Mouse (Mus musculus) intestine, postnatal 0 days (tissue): Measurements from ENCODE around the gene Cyp2b10. TPM values are rescaled to one million over a fixed set of nuclear protein-coding genes. Genes with fewer than 3 reads are reported as not detected.
A peak's percentile ranks its signal among the peaks of the same experiment; 100 is the strongest.

Experiments used
- ATAC-seq: fragments of 200-750 bp; cut with Nextera tagmentation; 2 replicates; pipeline ENCODE4 v1.8.0; 2017; ENCODE audit warnings: mild to moderate bottlenecking, moderate TSS enrichment, moderate library complexity
- H3K27ac ChIP-seq: fragments of 300-500 bp; sonication (generic); 2 replicates; pipeline ENCODE4 v1.5.1; 2014; ENCODE audit warnings: mild to moderate bottlenecking, low read depth, low read length, moderate library complexity
- H3K27me3 ChIP-seq: fragments of 300-500 bp; sonication (generic); replicated peaks from 2 replicates; pipeline ENCODE4 v1.6.1; 2014; ENCODE audit warnings: low read length, mixed read lengths; ENCODE audit not compliant: control insufficient read depth, insufficient read depth
- H3K36me3 ChIP-seq: fragments of 300-500 bp; sonication (generic); 2 replicates; pipeline ENCODE4 v1.6.1; 2014; ENCODE audit warnings: mild to moderate bottlenecking, moderate library complexity; ENCODE audit not compliant: control insufficient read depth, insufficient read depth
- H3K4me1 ChIP-seq: fragments of 300-500 bp; sonication (generic); replicated peaks from 2 replicates; pipeline ENCODE4 v1.6.1; 2014; ENCODE audit warnings: antibody characterized with exemption, low read length, mixed read lengths; ENCODE audit not compliant: control insufficient read depth, insufficient read depth
- H3K4me2 ChIP-seq: fragments of 300-500 bp; sonication (generic); replicated peaks from 2 replicates; pipeline ENCODE4 v1.6.1; 2014; ENCODE audit warnings: low read depth, mild to moderate bottlenecking, moderate library complexity
- H3K4me3 ChIP-seq: fragments of 300-500 bp; sonication (generic); 2 replicates; pipeline ENCODE4 v1.5.1; 2014; ENCODE audit warnings: low read depth, low read length
- H3K9ac ChIP-seq: fragments of 300-500 bp; sonication (generic); 2 replicates; pipeline ENCODE4 v1.6.1; 2014; ENCODE audit warnings: mild to moderate bottlenecking, low read depth, low read length
- H3K9me3 ChIP-seq: fragments of 300-500 bp; sonication (generic); 2 replicates; pipeline ENCODE4 v1.6.1; 2016; ENCODE audit warnings: mixed run types; ENCODE audit not compliant: control insufficient read depth
- CTCF ChIP-seq: sonication (generic); IDR thresholded peaks from 2 replicates; pipeline ENCODE4 v1.5.1; 2016; ENCODE audit warnings: low read depth, mild to moderate bottlenecking, control low read depth, antibody characterized with exemption, moderate library complexity
- WGBS: fragments of 180-500 bp; shearing (Covaris S2); extraction: QIAGEN DNeasy Blood & Tissue Kit; methylation state at CpG from one replicate; pipeline ENCODE4 v1.1.7; 2014; 5-methylcytosine and 5-hydroxymethylcytosine counted together
- polyA plus RNA-seq: library from polyadenylated mRNA; unstranded; fragments of >200 nt; fragmentation: Nextera tagmentation; extraction: Ambion mirVana; gene quantifications from 2 replicates; pipeline ENCODE4 v1.2.1, GENCODE M21; 2015

The Cyp2b10 gene
- polyA plus RNA-seq, 1 experiment from 2014 or later = 0.13 TPM

DNA sequence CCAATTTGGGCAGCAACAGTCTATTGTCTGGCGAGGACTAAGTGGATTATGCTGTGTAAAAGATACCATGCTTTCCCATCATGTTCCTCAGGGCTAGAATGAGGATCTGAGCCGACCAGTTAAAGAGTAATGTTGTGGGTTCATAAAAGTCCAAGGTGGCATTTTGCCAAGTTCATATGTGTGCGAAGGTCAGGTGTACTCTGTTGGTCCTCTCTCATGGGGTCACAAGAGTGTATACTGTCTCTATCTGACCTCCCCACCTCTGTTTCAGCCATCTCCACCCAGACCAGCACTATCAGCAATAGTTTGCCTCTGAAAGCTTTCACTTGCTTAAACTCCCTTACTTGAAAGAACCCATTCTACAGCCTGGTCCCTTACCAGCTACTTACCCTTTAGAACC, 9.7 kb upstream of the Cyp2b10 start:
- H3K9me3 ChIP-seq = no peaks in the 10 kb centered on the region
- H3K36me3 ChIP-seq = no peaks in the 10 kb centered on the region
- no peaks in the 10 kb centered on the region for H3K4me1 ChIP-seq
- TF ChIP-seq CTCF = no peak
- no peak overlapping the region for H3K27ac ChIP-seq
- H3K4me3 ChIP-seq = no peak overlapping the region
- peak; percentile 64 for ATAC-seq
- H3K4me2 ChIP-seq = no peak overlapping the region
- no peaks in the 10 kb centered on the region for H3K27me3 ChIP-seq
- no peak overlapping the region for H3K9ac ChIP-seq
- 50% methylated on average over 3 of the region's 3 CpGs for WGBS

GRCm38 (mm10) chr7:25893159-25893558, 4.3 kb upstream of the Cyp2b10 start:
- no peak for TF ChIP-seq CTCF
- H3K4me1 ChIP-seq = no peaks in the 10 kb centered on the region
- no peaks in the 10 kb centered on the region for H3K36me3 ChIP-seq
- H3K9me3 ChIP-seq = no peaks in the 10 kb centered on the region
- H3K4me2 ChIP-seq = no peak overlapping the region
- H3K4me3 ChIP-seq = no peak overlapping the region
- no peaks in the 10 kb centered on the region for H3K27me3 ChIP-seq
- H3K9ac ChIP-seq = no peak overlapping the region
- WGBS = 80% methylated on average over 5 of the region's 5 CpGs
- no peak for ATAC-seq
- H3K27ac ChIP-seq = no peak overlapping the region

DNA sequence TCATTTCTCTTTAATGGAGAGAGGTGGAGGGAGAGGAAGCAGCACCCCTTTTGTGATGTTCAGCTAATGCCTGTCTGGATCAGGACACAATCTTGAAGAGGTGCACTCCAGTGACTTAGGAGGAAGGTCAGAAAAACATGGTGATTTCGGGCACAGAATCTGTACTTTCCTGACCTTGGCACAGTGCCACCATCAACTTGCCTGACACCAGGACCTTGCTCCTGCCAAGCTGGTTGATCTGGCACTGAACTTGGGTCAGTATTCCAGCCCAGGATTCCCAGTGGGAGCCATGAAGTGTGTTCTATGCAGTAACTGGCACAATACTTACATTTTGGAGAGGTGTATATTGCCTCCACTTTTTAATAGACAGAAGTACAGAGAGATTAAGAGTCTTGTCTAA, 2.3 kb upstream of the Cyp2b10 start:
- WGBS = 39% methylated on average over 1 of the region's 1 CpGs
- Histone ChIP-seq H3K36me3 (no peaks in the 10 kb centered on the region), H3K4me2 (no peak overlapping the region), H3K27ac (no peak overlapping the region), H3K27me3 (no peaks in the 10 kb centered on the region), H3K9me3 (no peaks in the 10 kb centered on the region), H3K4me1 (no peaks in the 10 kb centered on the region), H3K4me3 (no peak overlapping the region), H3K9ac (no peak overlapping the region)
- ATAC-seq = no peak
- TF ChIP-seq CTCF = no peak

DNA sequence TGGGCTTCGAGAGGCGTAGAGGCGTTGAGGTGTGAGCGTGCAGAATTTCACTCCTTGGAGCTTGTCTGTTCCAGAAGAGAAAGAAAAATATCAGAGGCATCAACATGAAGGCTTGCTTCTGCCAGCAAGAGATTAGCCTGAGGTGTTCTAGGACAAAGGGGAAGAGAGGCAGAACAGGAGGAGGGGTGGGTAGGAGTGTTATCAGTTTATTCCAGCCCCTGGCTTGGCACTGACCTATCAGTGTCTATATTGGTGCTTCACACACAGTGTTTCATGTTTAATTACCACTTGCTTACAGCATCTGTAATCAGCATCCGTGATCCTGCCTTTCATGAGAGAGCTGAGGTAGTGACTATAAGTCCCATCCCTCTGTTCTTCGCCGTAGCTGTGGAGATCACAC, 644 bp downstream of the Cyp2b10 start:
- no peak for TF ChIP-seq CTCF
- ATAC-seq = no peak
- Histone ChIP-seq H3K4me1 (no peaks in the 10 kb centered on the region), H3K9ac (no peak overlapping the region), H3K27me3 (no peaks in the 10 kb centered on the region), H3K4me2 (no peak overlapping the region), H3K36me3 (no peaks in the 10 kb centered on the region), H3K4me3 (no peak overlapping the region), H3K27ac (no peak overlapping the region), H3K9me3 (no peaks in the 10 kb centered on the region)
- 91% methylated on average over 7 of the region's 7 CpGs for WGBS

DNA sequence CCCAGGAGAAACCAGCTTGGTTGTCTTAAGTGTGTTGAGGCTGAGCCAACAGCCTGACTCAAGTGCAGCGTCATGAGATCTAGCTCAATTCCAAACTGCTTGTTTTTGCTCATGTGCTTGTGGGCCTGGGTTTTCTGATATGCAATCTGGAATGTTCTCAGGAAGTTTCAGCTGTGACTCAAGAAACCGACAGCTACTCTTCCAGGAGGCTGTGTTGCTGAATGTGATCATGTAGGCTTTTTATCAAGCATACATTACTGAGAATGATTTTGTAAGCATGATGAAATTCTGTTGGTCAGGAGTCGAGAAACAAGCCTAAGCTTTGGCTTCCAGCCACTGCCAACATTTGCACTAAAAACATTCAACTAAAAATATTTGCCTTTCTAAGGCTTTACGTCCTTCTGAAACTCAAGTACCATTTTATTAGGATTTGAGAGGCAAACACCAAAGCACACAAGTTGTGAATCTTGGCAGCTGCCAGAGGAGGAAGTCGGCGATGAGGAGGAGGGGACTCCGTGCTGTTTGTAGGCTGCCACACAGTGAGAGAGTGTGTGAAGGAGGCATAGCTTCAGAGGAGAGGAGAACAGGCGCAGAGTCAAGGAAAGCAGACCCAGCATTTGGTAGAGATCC, 4.8 kb downstream of the Cyp2b10 start:
- H3K9me3 ChIP-seq = no peaks in the 10 kb centered on the region
- no peak for TF ChIP-seq CTCF
- no peak overlapping the region for H3K9ac ChIP-seq
- no peaks in the 10 kb centered on the region for H3K4me1 ChIP-seq
- 39% methylated on average over 8 of the region's 8 CpGs for WGBS
- H3K4me2 ChIP-seq = no peak overlapping the region
- H3K27ac ChIP-seq = no peak overlapping the region
- ATAC-seq = no peak
- H3K36me3 ChIP-seq = no peaks in the 10 kb centered on the region
- no peaks in the 10 kb centered on the region for H3K27me3 ChIP-seq
- H3K4me3 ChIP-seq = no peak overlapping the region

GRCm38 (mm10) chr7:25903156-25903555, 5.7 kb downstream of the Cyp2b10 start:
- peak; percentile 51 for TF ChIP-seq CTCF
- no peak for ATAC-seq
- H3K36me3 ChIP-seq = no peaks in the 10 kb centered on the region
- no peak overlapping the region for H3K4me2 ChIP-seq
- no peak overlapping the region for H3K9ac ChIP-seq
- H3K4me1 ChIP-seq = no peaks in the 10 kb centered on the region
- H3K4me3 ChIP-seq = no peak overlapping the region
- H3K9me3 ChIP-seq = no peaks in the 10 kb centered on the region
- H3K27me3 ChIP-seq = no peaks in the 10 kb centered on the region
- 62% methylated on average over 14 of the region's 14 CpGs for WGBS
- no peak overlapping the region for H3K27ac ChIP-seq

- no peaks in the 10 kb centered on the region for H3K9me3 ChIP-seq
- no peak overlapping the region for H3K4me3 ChIP-seq
- no peaks in the 10 kb centered on the region for H3K36me3 ChIP-seq
- TF ChIP-seq CTCF = peak; percentile 71
- 45% methylated on average over 3 of the region's 3 CpGs for WGBS
- no peak overlapping the region for H3K27ac ChIP-seq
- no peak overlapping the region for H3K4me2 ChIP-seq
- no peaks in the 10 kb centered on the region for H3K27me3 ChIP-seq
- no peak for ATAC-seq
- H3K9ac ChIP-seq = no peak overlapping the region
- H3K4me1 ChIP-seq = no peaks in the 10 kb centered on the region
These were observed 6.6 kb downstream of the Cyp2b10 start for GRCm38 (mm10) chr7:25904066-25904465.
